Mouse (Mus musculus) lung, embryonic 14.5 days (tissue): ENCODE measurements around the gene Tbx3. TPM values are rescaled to one million over a fixed set of nuclear protein-coding genes. Genes with fewer than 3 reads are reported as not detected.
A peak's percentile ranks its signal among the peaks of the same experiment; 100 is the strongest.

ENCODE experiments used
- ATAC-seq: fragments of 200-750 bp; cut with Nextera tagmentation; 2 replicates; pipeline ENCODE4 v1.8.0; 2017; ENCODE audit warnings: mild to moderate bottlenecking, moderate TSS enrichment, moderate library complexity; ENCODE audit not compliant: insufficient read depth
- DNase-seq: peaks from one replicate; pipeline ENCODE4 v3.0.0-alpha.2; 2015
- H3K27ac ChIP-seq: fragments of 300-500 bp; sonication (generic); 2 replicates; pipeline ENCODE4 v1.5.1; 2014; ENCODE audit warnings: low read depth, mild to moderate bottlenecking, moderate library complexity
- H3K27me3 ChIP-seq: fragments of 300-500 bp; sonication (generic); 2 replicates; pipeline ENCODE4 v1.6.1; 2014; ENCODE audit warnings: low read length, control low read depth; ENCODE audit not compliant: insufficient read depth
- H3K36me3 ChIP-seq: fragments of 300-500 bp; sonication (generic); 2 replicates; pipeline ENCODE4 v1.6.1; 2014; ENCODE audit warnings: control low read depth; ENCODE audit not compliant: insufficient read depth
- H3K4me1 ChIP-seq: fragments of 300-500 bp; sonication (generic); 2 replicates; pipeline ENCODE4 v1.6.1; 2014; ENCODE audit warnings: antibody characterized with exemption, control low read depth; ENCODE audit not compliant: insufficient read depth
- H3K4me2 ChIP-seq: fragments of 300-500 bp; sonication (generic); 2 replicates; pipeline ENCODE4 v1.6.1; 2014; ENCODE audit warnings: mild to moderate bottlenecking
- H3K4me3 ChIP-seq: fragments of 300-500 bp; sonication (generic); 2 replicates; pipeline ENCODE4 v1.5.1; 2014; ENCODE audit warnings: low read depth, low read length
- H3K9ac ChIP-seq: fragments of 300-500 bp; sonication (generic); 2 replicates; pipeline ENCODE4 v1.6.1; 2014
- H3K9me3 ChIP-seq: fragments of 300-500 bp; sonication (generic); 2 replicates; pipeline ENCODE4 v1.6.1; 2016; ENCODE audit warnings: low read depth, low read length, control low read depth
- CTCF ChIP-seq: IDR thresholded peaks from 2 replicates; pipeline ENCODE4 v1.5.1; 2016; ENCODE audit warnings: antibody characterized with exemption, low read depth
- WGBS: fragments of 180-500 bp; shearing (Covaris S2); extraction: QIAGEN DNeasy Blood & Tissue Kit; methylation state at CpG from one replicate; pipeline ENCODE4 v1.1.7; 2014; 5-methylcytosine and 5-hydroxymethylcytosine counted together
- polyA plus RNA-seq: library from polyadenylated mRNA; unstranded; fragments of >200 nt; fragmentation: Nextera tagmentation; extraction: Ambion mirVana; gene quantifications from 2 replicates; pipeline ENCODE4 v1.2.1, GENCODE M21; 2014

Gene Tbx3
- polyA plus RNA-seq, 1 experiment from 2014 or later = 82.1 TPM

- peaks cover 41% of the 10 kb centered on the region for H3K27me3 ChIP-seq
- peaks cover 32% of the 10 kb centered on the region for H3K36me3 ChIP-seq
- no peaks in the 10 kb centered on the region for H3K9me3 ChIP-seq
- H3K4me1 ChIP-seq = peaks cover 10% of the 10 kb centered on the region
- H3K9ac ChIP-seq = peak overlapping the region; percentile 99
- DNase-seq (peak; percentile 62), ATAC-seq (no peak)
- peak overlapping the region; percentile 74 for H3K4me3 ChIP-seq
- H3K27ac ChIP-seq = peak overlapping the region; percentile 99
- no peak for TF ChIP-seq CTCF
- peak overlapping the region; percentile 65 for H3K4me2 ChIP-seq
- WGBS = under 1% methylated on average over 19 of the region's 19 CpGs
Measured at GRCm38 (mm10) chr5:119672348-119672983, 2.0 kb downstream of the Tbx3 start.

GRCm38 (mm10) chr5:119672984-119673600 is 2.6 kb downstream of the Tbx3 start:
- H3K4me3 ChIP-seq = peak overlapping the region; percentile 74
- H3K36me3 ChIP-seq = peaks cover 38% of the 10 kb centered on the region
- ATAC-seq (no peak), DNase-seq (peak; percentile 66)
- peak overlapping the region; percentile 65 for H3K4me2 ChIP-seq
- no peaks in the 10 kb centered on the region for H3K9me3 ChIP-seq
- peak overlapping the region; percentile 99 for H3K9ac ChIP-seq
- TF ChIP-seq CTCF = no peak
- peak overlapping the region; percentile 99 for H3K27ac ChIP-seq
- peaks cover 38% of the 10 kb centered on the region for H3K27me3 ChIP-seq
- H3K4me1 ChIP-seq = peaks cover 6% of the 10 kb centered on the region
- 3% methylated on average over 17 of the region's 17 CpGs for WGBS

GRCm38 (mm10) chr5:119673716-119674605 is 3.5 kb downstream of the Tbx3 start:
- peak overlapping the region; percentile 99 for H3K9ac ChIP-seq
- peak overlapping the region; percentile 74 for H3K4me3 ChIP-seq
- H3K36me3 ChIP-seq = peaks cover 47% of the 10 kb centered on the region
- ATAC-seq (no peak), DNase-seq (no peak)
- no peak for TF ChIP-seq CTCF
- no peaks in the 10 kb centered on the region for H3K9me3 ChIP-seq
- peak overlapping the region; percentile 65 for H3K4me2 ChIP-seq
- H3K4me1 ChIP-seq = no peaks in the 10 kb centered on the region
- 7% methylated on average over 22 of the region's 22 CpGs for WGBS
- H3K27ac ChIP-seq = peak overlapping the region; percentile 99
- H3K27me3 ChIP-seq = peaks cover 31% of the 10 kb centered on the region

- ATAC-seq = no peak
- Histone ChIP-seq H3K4me2 (peak overlapping the region; percentile 65), H3K27me3 (peaks cover 23% of the 10 kb centered on the region), H3K36me3 (peaks cover 50% of the 10 kb centered on the region), H3K9ac (peak overlapping the region; percentile 99), H3K27ac (peak overlapping the region; percentile 99), H3K4me3 (peak overlapping the region; percentile 74), H3K9me3 (no peaks in the 10 kb centered on the region), H3K4me1 (no peaks in the 10 kb centered on the region)
- DNase-seq = no peak
- no peak for TF ChIP-seq CTCF
- 16% methylated on average over 12 of the region's 12 CpGs for WGBS
Measured at GRCm38 (mm10) chr5:119674606-119675330, 4.3 kb downstream of the Tbx3 start.

DNA sequence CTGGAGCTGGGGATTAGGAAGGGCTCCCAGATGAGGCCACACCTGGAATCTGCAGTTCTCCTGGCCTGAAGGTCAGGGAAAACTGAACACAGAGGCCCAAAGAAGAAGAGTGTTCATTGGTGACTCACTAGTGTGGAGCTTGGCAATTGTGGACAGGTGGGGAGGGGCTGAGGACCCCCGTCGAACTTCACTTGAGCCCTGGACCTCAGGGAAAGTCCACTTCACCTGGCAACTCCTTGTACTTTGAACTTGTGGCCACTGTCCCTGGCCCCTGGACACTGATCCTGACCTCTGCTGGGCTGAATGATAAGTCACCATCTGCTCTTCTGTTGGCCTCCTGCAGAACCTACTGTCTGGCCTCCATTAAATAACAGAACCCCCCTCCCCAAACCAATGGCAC is 5.8 kb downstream of the Tbx3 start:
- H3K4me2 ChIP-seq = peak overlapping the region; percentile 65

DNA sequence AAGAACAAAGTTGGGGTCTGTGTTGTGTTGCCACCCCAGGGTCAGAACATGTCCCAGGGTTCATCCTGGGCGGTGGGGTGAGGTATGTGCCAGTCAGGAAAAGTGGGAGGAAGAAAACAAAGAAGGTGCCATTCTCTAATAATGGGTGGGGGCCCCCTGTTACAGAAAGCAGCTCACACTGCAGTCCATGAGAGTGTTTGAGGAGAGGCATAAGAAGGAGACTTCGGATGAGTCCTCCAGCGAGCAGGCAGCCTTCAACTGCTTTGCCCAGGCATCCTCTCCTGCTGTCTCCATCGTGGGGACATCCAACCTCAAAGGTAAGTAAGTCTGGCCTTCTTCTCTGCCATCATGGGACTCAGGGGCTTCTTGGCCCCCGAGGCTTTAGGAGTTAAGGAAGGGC is 8.0 kb downstream of the Tbx3 start:
- Histone ChIP-seq H3K4me3 (peak overlapping the region; percentile 16), H3K9ac (peak overlapping the region; percentile 99), H3K9me3 (no peaks in the 10 kb centered on the region), H3K36me3 (peaks cover 88% of the 10 kb centered on the region), H3K4me1 (peaks cover 3% of the 10 kb centered on the region; the same call in 1 of the 2 replicates), H3K27me3 (peaks cover 44% of the 10 kb centered on the region), H3K27ac (peak overlapping the region; percentile 34; the same call in 1 of the 2 replicates), H3K4me2 (peak overlapping the region; percentile 65)
- DNase-seq (no peak), ATAC-seq (no peak)
- TF ChIP-seq CTCF = no peak
- WGBS = 45% methylated on average over 5 of the region's 5 CpGs

More for the DNA sequence above, 5.8 kb downstream of the Tbx3 start:
- Histone ChIP-seq H3K27me3 (peaks cover 32% of the 10 kb centered on the region), H3K4me3 (peak overlapping the region; percentile 74), H3K9me3 (no peaks in the 10 kb centered on the region), H3K4me1 (0 out of 2 replicates have a peak, but pooled peaks cover 3% of the 10 kb centered on the region), H3K9ac (peak overlapping the region; percentile 99), H3K27ac (peak overlapping the region; percentile 99; the same call in 1 of the 2 replicates), H3K36me3 (peaks cover 65% of the 10 kb centered on the region)
- WGBS = 39% methylated on average over 2 of the region's 2 CpGs
- DNase-seq = no peak
- ATAC-seq = no peak
- no peak for TF ChIP-seq CTCF
